Mouse (Mus musculus) megakaryocyte, embryonic 14.5 days (primary cell): ENCODE results near the gene Cdip1.
"Not testable (repeated sequence)": the region's sequence is repeated elsewhere in the genome, so short reads cannot be mapped to it uniquely, and the experiment has no call there.

Experiments used
- FLI1 ChIP-seq: IDR thresholded peaks from 2 replicates; pipeline ENCODE4 v1.6.1; 2012; ENCODE audit warnings: low read length, inconsistent platforms, mixed read lengths
- GATA1 ChIP-seq: IDR thresholded peaks from 3 replicates; pipeline ENCODE4 v1.6.1; 2012; ENCODE audit warnings: mixed read lengths, low read length, inconsistent platforms, borderline replicate concordance

DNA sequence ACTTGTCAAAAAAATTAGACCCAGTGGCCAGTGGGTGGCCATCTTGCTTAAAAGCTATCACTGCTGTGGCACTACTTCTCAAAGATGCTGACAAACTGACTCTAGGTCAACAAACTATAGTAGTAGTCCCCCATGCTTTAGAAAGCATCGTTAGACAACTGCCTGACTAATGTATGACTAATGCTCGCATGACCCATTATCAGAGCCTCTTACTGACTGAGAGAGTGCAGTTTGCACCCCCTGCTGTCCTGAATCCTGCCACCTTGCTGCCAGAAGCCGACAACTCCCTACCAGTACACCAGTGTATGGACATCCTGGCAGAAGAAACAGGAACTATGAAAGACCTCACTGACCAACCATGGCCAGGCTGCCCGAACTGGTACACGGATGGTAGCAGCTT lies 34.4 kb upstream of the Cdip1 start:
- not testable (repeated sequence) for TF ChIP-seq GATA1, FLI1
